Mouse (Mus musculus) heart, embryonic 14.5 days (tissue): ENCODE measurements at regions not wholly inside any gene's neighbourhood (a gene's known extent, or its start where the extent isn't known, plus 50 kb on each side); places are given as distances from the start of the nearest gene placed in this dataset.
A peak's percentile ranks its signal among the peaks of the same experiment; 100 is the strongest.
"Not testable (repeated sequence)": the region's sequence is repeated elsewhere in the genome, so short reads cannot be mapped to it uniquely, and the experiment has no call there.

Source experiments
- ATAC-seq: fragments of 200-750 bp; cut with Nextera tagmentation; 2 replicates; pipeline ENCODE4 v1.8.0; 2017; ENCODE audit warnings: low read depth, moderate TSS enrichment; ENCODE audit not compliant: insufficient number of reproducible peaks, insufficient read depth, low FRiP score
- H3K27ac ChIP-seq, 2 experiments: fragments of 200-500 bp in 1 of 2; fragments of 300-500 bp in 1 of 2; sonication (generic) in 1 of 2; replicated peaks in 1 of 2; 2 replicates each; pipeline ENCODE4 v1.5.1; 2012 to 2014; ENCODE audit warnings: low read depth in 2 of 2, low read length in 2 of 2, control low read depth in 1 of 2, mild to moderate bottlenecking in 1 of 2, mixed read lengths in 1 of 2; ENCODE audit not compliant: control insufficient read depth in 1 of 2, insufficient read depth in 1 of 2
- H3K27me3 ChIP-seq: fragments of 300-500 bp; sonication (generic); 2 replicates; pipeline ENCODE4 v1.6.1; 2014; ENCODE audit warnings: mild to moderate bottlenecking, low read length, control low read depth; ENCODE audit not compliant: control insufficient read depth, insufficient read depth
- H3K36me3 ChIP-seq: fragments of 300-500 bp; sonication (generic); 2 replicates; pipeline ENCODE4 v1.6.1; 2014; ENCODE audit warnings: mild to moderate bottlenecking, control low read depth, low read length, mixed read lengths; ENCODE audit not compliant: control insufficient read depth, insufficient read depth
- H3K4me1 ChIP-seq, 2 experiments: fragments of 200-500 bp in 1 of 2; fragments of 300-500 bp in 1 of 2; sonication (generic) in 1 of 2; 2 replicates each; pipeline ENCODE4 v1.6.1; 2012 to 2014; ENCODE audit warnings: low read length in 2 of 2, control low read depth in 1 of 2, mixed read lengths in 1 of 2; ENCODE audit not compliant: control insufficient read depth in 2 of 2, insufficient read depth in 2 of 2
- H3K4me2 ChIP-seq: fragments of 300-500 bp; sonication (generic); 2 replicates; pipeline ENCODE4 v1.6.1; 2014; ENCODE audit warnings: mild to moderate bottlenecking, low read length
- H3K4me3 ChIP-seq, 2 experiments: fragments of 200-500 bp in 1 of 2; fragments of 300-500 bp in 1 of 2; sonication (generic) in 1 of 2; 2 replicates each; pipeline ENCODE4 v1.5.1; 2012 to 2014; ENCODE audit warnings: low read length in 2 of 2, mild to moderate bottlenecking in 2 of 2, control low read depth in 1 of 2, low read depth in 1 of 2, moderate library complexity in 1 of 2; ENCODE audit not compliant: control insufficient read depth in 1 of 2, insufficient read depth in 1 of 2
- H3K9ac ChIP-seq: fragments of 300-500 bp; sonication (generic); 2 replicates; pipeline ENCODE4 v1.6.1; 2014; ENCODE audit warnings: mild to moderate bottlenecking, low read length
- H3K9me3 ChIP-seq: fragments of 300-500 bp; sonication (generic); 2 replicates; pipeline ENCODE4 v1.6.1; 2016; ENCODE audit warnings: low read length, control low read depth; ENCODE audit not compliant: control insufficient read depth
- WGBS: fragments of 180-500 bp; shearing (Covaris S2); extraction: QIAGEN DNeasy Blood & Tissue Kit; methylation state at CpG from one replicate; pipeline ENCODE4 v1.1.7; 2014; 5-methylcytosine and 5-hydroxymethylcytosine counted together

DNA sequence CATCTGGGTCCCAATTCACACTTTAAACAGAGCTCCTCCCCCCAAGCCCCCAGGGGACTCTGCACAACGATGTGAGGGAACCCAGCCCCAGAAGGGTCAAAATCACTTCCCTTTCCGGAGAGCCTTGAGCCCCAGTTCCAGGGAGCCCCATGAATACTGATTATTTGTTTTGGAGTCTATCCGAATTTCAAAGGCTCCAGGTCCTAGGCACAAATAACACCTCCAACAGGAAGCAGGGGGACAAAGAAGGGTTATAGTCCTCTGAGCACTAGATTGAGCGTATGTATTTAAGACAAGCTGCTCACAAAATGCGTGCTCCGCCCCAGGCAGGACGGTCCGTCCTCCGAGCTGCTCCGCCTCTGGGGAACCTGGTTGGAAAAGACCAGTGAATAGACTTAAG is 511.4 kb downstream of the Zfp704 start:
- Histone ChIP-seq H3K36me3 (no peaks in the 10 kb centered on the region), H3K4me2 (no peak overlapping the region), H3K4me3 (no peak overlapping the region), H3K4me1 (no peaks in the 10 kb centered on the region), H3K9ac (no peak overlapping the region), H3K27ac (no peak overlapping the region), H3K27me3 (no peaks in the 10 kb centered on the region), H3K9me3 (no peaks in the 10 kb centered on the region)
- 77% methylated on average over 10 of the region's 10 CpGs for WGBS
- no peak for ATAC-seq

GRCm38 (mm10) chr3:9084134-9084533 is 525.8 kb downstream of the Zfp704 start:
- Histone ChIP-seq H3K9me3 (no peaks in the 10 kb centered on the region), H3K27ac (peak overlapping the region; percentile 33 to 39; a peak in 2 of 4 replicates), H3K4me1 (peaks cover 6 to 11% of the 10 kb centered on the region in 2 experiments; a peak in 3 of 4 replicates), H3K9ac (no peak overlapping the region), H3K4me2 (no peak overlapping the region), H3K27me3 (no peaks in the 10 kb centered on the region), H3K36me3 (no peaks in the 10 kb centered on the region), H3K4me3 (no peak overlapping the region)
- 24% methylated on average over 5 of the region's 5 CpGs for WGBS
- 0 out of 2 replicates have a peak, but pooled peaks have one; percentile 13 for ATAC-seq

DNA sequence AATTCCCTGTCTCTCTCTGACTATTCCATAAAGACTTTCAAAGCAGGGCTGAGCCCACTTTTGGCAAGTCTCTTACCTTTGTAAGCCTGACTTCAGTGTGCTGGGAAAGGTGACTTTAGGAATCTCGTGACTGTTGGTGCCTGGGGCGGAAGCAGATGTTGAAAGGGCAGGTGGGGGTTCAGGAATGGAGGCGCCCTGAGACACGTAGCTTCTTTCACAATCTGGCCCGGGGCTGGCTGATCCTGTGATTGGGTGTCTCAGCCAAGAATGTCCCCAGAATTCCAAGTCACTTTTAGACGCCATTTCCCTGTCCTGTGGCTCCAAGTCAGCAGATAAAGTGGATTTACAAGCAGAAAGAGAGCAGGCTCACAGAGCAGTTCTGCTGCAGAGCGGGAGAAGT is 527.8 kb downstream of the Zfp704 start:
- WGBS, result 48% methylated on average over 7 of the region's 7 CpGs
- H3K4me3 ChIP-seq, result no peak overlapping the region
- H3K9me3 ChIP-seq, result no peaks in the 10 kb centered on the region
- H3K4me2 ChIP-seq, result no peak overlapping the region
- no peaks in the 10 kb centered on the region for H3K27me3 ChIP-seq
- no peaks in the 10 kb centered on the region for H3K36me3 ChIP-seq
- ATAC-seq, result no peak
- H3K27ac ChIP-seq, result no peak overlapping the region
- peaks cover 6 to 11% of the 10 kb centered on the region in 2 experiments; a peak in 3 of 4 replicates for H3K4me1 ChIP-seq
- H3K9ac ChIP-seq, result no peak overlapping the region

DNA sequence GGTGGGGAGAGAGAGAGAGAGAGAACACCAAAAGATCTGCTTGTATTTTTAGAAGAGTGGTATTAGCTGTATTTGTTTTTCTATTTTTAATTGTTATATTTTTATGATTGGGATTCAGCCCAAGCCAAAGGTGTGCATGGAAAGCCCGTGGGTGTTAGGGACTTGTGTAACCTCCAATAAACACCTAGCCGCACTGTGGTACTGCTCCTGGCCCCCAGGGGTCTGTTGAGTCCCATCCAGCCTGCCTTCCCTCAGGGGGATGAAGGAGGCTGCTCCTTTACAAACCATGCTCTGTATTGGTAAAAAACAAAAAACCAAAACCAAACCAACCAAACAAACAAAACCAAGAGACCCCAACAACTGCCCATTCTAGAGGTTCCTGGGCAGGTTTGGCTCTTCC is 531.7 kb downstream of the Zfp704 start:
- 69% methylated on average over 2 of the region's 2 CpGs for WGBS
- Histone ChIP-seq H3K4me1 (0 out of 4 replicates have a peak, but pooled peaks cover 0 to 2% of the 10 kb centered on the region in 2 experiments), H3K27me3 (no peaks in the 10 kb centered on the region), H3K9ac (no peak overlapping the region), H3K27ac (no peak overlapping the region), H3K4me3 (no peak overlapping the region), H3K36me3 (no peaks in the 10 kb centered on the region), H3K4me2 (no peak overlapping the region), H3K9me3 (no peaks in the 10 kb centered on the region)
- no peak for ATAC-seq

GRCm38 (mm10) chr3:9076696-9077095 is 533.2 kb downstream of the Zfp704 start:
- Histone ChIP-seq H3K36me3 (no peaks in the 10 kb centered on the region), H3K27ac (no peak overlapping the region), H3K4me3 (no peak overlapping the region), H3K4me2 (no peak overlapping the region), H3K4me1 (no peaks in the 10 kb centered on the region), H3K9me3 (no peaks in the 10 kb centered on the region), H3K9ac (no peak overlapping the region), H3K27me3 (no peaks in the 10 kb centered on the region)
- WGBS, result 22% methylated on average over 3 of the region's 3 CpGs
- no peak for ATAC-seq

DNA sequence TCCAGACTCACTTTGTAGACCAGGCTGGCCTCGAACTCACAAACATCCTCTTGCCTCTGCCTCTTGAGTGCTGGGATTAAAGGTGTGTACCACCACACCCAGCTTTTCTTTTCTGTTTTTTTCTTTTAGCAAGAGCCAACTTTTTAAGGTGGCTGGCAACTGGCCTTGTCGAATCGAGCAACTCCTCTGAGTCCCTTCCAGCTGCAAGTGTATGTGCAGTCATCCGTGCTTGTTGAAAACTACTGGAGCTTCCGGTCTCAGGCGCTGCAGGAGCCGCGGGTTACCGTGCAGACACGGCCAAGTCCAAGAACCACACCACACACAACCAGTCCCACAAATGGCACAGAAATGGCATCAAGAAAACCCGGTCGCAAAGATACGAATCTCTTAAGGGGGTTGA is 537.4 kb downstream of the Zfp704 start:
- H3K4me1 ChIP-seq, ATAC-seq, H3K36me3 ChIP-seq, H3K9me3 ChIP-seq, H3K27ac ChIP-seq, H3K4me2 ChIP-seq, H3K9ac ChIP-seq, H3K27me3 ChIP-seq, H3K4me3 ChIP-seq: not testable (repeated sequence)
- WGBS, result 86% methylated on average over 13 of the region's 13 CpGs

DNA sequence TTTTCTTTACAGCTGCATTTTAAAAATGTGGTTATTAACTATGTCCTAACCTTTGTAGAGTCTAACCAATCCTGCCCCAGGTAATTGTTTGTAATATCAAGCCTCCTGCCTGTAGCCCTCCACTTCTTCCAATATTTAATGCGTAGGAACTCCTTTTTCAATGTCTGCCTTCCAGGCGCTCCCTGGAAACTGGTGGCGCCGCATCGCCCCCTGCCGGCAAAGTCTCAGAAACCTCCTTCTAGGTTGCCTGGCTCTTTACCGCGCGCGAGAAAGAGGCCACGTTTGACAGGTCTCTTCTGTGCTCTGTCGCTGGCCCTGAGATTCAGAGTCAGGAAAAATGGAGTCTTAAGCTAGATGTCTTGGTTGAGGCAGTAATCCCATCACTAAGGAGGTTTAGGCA is 542.8 kb downstream of the Zfp704 start:
- H3K27ac ChIP-seq, result no peak overlapping the region
- WGBS, result 4% methylated on average over 12 of the region's 12 CpGs
- ATAC-seq, result no peak
- no peaks in the 10 kb centered on the region for H3K9me3 ChIP-seq
- H3K36me3 ChIP-seq, result no peaks in the 10 kb centered on the region
- no peaks in the 10 kb centered on the region for H3K4me1 ChIP-seq
- H3K9ac ChIP-seq, result no peak overlapping the region
- H3K4me2 ChIP-seq, result peak overlapping the region; percentile 30; the same call in 1 of the 2 replicates
- no peaks in the 10 kb centered on the region for H3K27me3 ChIP-seq
- no peak overlapping the region for H3K4me3 ChIP-seq

GRCm38 (mm10) chr3:9066374-9066773 is 543.5 kb downstream of the Zfp704 start:
- WGBS, result 74% methylated on average over 5 of the region's 5 CpGs
- H3K36me3 ChIP-seq, result no peaks in the 10 kb centered on the region
- no peak overlapping the region for H3K4me3 ChIP-seq
- H3K4me1 ChIP-seq, result no peaks in the 10 kb centered on the region
- no peak overlapping the region for H3K9ac ChIP-seq
- H3K27ac ChIP-seq, result no peak overlapping the region
- H3K4me2 ChIP-seq, result no peak overlapping the region
- no peaks in the 10 kb centered on the region for H3K9me3 ChIP-seq
- no peaks in the 10 kb centered on the region for H3K27me3 ChIP-seq
- ATAC-seq, result no peak
